Mouse (Mus musculus): Measurements from ENCODE around the gene Hipk2. TPM values are rescaled to one million over a fixed set of nuclear protein-coding genes. Genes with fewer than 3 reads are reported as not detected.
A peak's percentile ranks its signal among the peaks of the same experiment; 100 is the strongest.

The Hipk2 gene
- total and polyA plus RNA-seq, 3 experiments, result 3.9 to 85.1 (median 14.1) TPM

GRCm38 (mm10) chr6:38823827-38824226 is 52.1 kb downstream of the Hipk2 start:
- Histone ChIP-seq H3K79me2 (ENCODE audit: control insufficient read depth, insufficient read depth, low read length, poor library complexity) (no peaks in the 10 kb centered on the region), H3K36me3 (ENCODE audit: control insufficient read depth in 1 of 2, insufficient read depth in 2 of 2, low read length in 2 of 2) (peaks cover 0 to 69% of the 10 kb centered on the region in 2 experiments; a peak in 2 of 4 replicates), H3K4me1 (ENCODE audit: control insufficient read depth in 1 of 2, insufficient read depth in 2 of 2, low read length in 2 of 2) (peaks cover 49 to 50% of the 10 kb centered on the region in 2 experiments), H3K9me3 (replicated peaks; ENCODE audit: insufficient read depth, low read length) (no peaks in the 10 kb centered on the region), H3K27ac (ENCODE audit: control insufficient read depth, low read depth, low read length) (peak overlapping the region; percentile 73), H3K27me3 (ENCODE audit: control insufficient read depth in 1 of 2, insufficient read depth in 2 of 2, low read length in 2 of 2) (no peaks in the 10 kb centered on the region), H3K4me3 (ENCODE audit: control insufficient read depth in 1 of 2, insufficient read depth in 1 of 2, low read depth in 2 of 2, low read length in 2 of 2) (no peak overlapping the region), H3K9ac (ENCODE audit: control insufficient read depth, low read depth, low read length, poor library complexity, severe bottlenecking) (peak overlapping the region; percentile 8; the same call in 1 of the 2 replicates)
- peak; percentile 33 to 38; a peak in 2 of 4 replicates for TF ChIP-seq EP300 (IDR thresholded peaks at IDR 0.05; ENCODE audit: low read depth in 1 of 2, low read length in 2 of 2)
- no peak for TF ChIP-seq GABPA (IDR thresholded peaks at IDR 0.05; ENCODE audit: low read depth, low read length)
- peak; percentile 52 for DNase-seq (ENCODE audit: low read depth, low spot score)

GRCm38 (mm10) chr6:38823164-38823563 is 52.8 kb downstream of the Hipk2 start:
- H3K79me2 ChIP-seq (ENCODE audit: control insufficient read depth, insufficient read depth, low read length, poor library complexity), result no peaks in the 10 kb centered on the region
- H3K9me3 ChIP-seq (replicated peaks; ENCODE audit: insufficient read depth, low read length), result no peaks in the 10 kb centered on the region
- no peak overlapping the region; the same call in 1 of the 2 replicates for H3K9ac ChIP-seq (ENCODE audit: control insufficient read depth, low read depth, low read length, poor library complexity, severe bottlenecking)
- no peaks in the 10 kb centered on the region for H3K27me3 ChIP-seq (ENCODE audit: control insufficient read depth in 1 of 2, insufficient read depth in 2 of 2, low read length in 2 of 2)
- H3K36me3 ChIP-seq (ENCODE audit: control insufficient read depth in 1 of 2, insufficient read depth in 2 of 2, low read length in 2 of 2), result peaks cover 0 to 69% of the 10 kb centered on the region in 2 experiments; a peak in 2 of 4 replicates
- TF ChIP-seq MXI1 (IDR thresholded peaks at IDR 0.05; ENCODE audit: low read depth, low read length) (no peak), ZKSCAN1 (IDR thresholded peaks at IDR 0.05; ENCODE audit: low read depth, low read length) (no peak), MYC (IDR thresholded peaks at IDR 0.05; ENCODE audit: low read depth, low read length) (no peak), MYB (IDR thresholded peaks at IDR 0.05; ENCODE audit: low read depth, low read length) (no peak), EP300 (IDR thresholded peaks at IDR 0.05; ENCODE audit: low read depth in 1 of 2, low read length in 2 of 2) (no peak), HCFC1 (IDR thresholded peaks at IDR 0.05; ENCODE audit: low read depth, low read length) (no peak), POLR2A (IDR thresholded peaks at IDR 0.05; ENCODE audit: control insufficient read depth in 1 of 2, insufficient read depth in 1 of 2, low read depth in 1 of 2, low read length in 2 of 2, poor library complexity in 1 of 2) (no peak), BHLHE40 (IDR thresholded peaks at IDR 0.05; ENCODE audit: borderline replicate concordance, low read depth, low read length) (no peak), SIN3A (IDR thresholded peaks at IDR 0.05; ENCODE audit: low read length) (no peak), ELF1 (IDR thresholded peaks at IDR 0.05; ENCODE audit: low read depth, low read length) (no peak), MAZ (IDR thresholded peaks at IDR 0.05; ENCODE audit: low read depth, low read length) (no peak), TAL1 (IDR thresholded peaks at IDR 0.05; ENCODE audit: low read length) (no peak), ZNF384 (IDR thresholded peaks at IDR 0.05; ENCODE audit: low read depth, low read length) (no peak), JUND (IDR thresholded peaks at IDR 0.05; ENCODE audit: low read depth, low read length) (no peak)
- peak overlapping the region; percentile 73 for H3K27ac ChIP-seq (ENCODE audit: control insufficient read depth, low read depth, low read length)
- DNase-seq (ENCODE audit: low read depth, low spot score), result no peak
- no peak overlapping the region for H3K4me3 ChIP-seq (ENCODE audit: control insufficient read depth in 1 of 2, insufficient read depth in 1 of 2, low read depth in 2 of 2, low read length in 2 of 2)
- H3K4me1 ChIP-seq (ENCODE audit: control insufficient read depth in 1 of 2, insufficient read depth in 2 of 2, low read length in 2 of 2), result peaks cover 49 to 50% of the 10 kb centered on the region in 2 experiments

- H3K79me2 ChIP-seq (ENCODE audit: control insufficient read depth, insufficient read depth, low read length, poor library complexity), result no peaks in the 10 kb centered on the region
- no peak overlapping the region for H3K4me3 ChIP-seq (ENCODE audit: control insufficient read depth in 1 of 2, insufficient read depth in 1 of 2, low read depth in 2 of 2, low read length in 2 of 2)
- no peak overlapping the region; the same call in 1 of the 2 replicates for H3K9ac ChIP-seq (ENCODE audit: control insufficient read depth, low read depth, low read length, poor library complexity, severe bottlenecking)
- H3K4me1 ChIP-seq (ENCODE audit: control insufficient read depth in 1 of 2, insufficient read depth in 2 of 2, low read length in 2 of 2), result peaks cover 39 to 44% of the 10 kb centered on the region in 2 experiments
- H3K27ac ChIP-seq (ENCODE audit: control insufficient read depth, low read depth, low read length), result peak overlapping the region; percentile 93
- H3K9me3 ChIP-seq (replicated peaks; ENCODE audit: insufficient read depth, low read length), result no peaks in the 10 kb centered on the region
- H3K27me3 ChIP-seq (ENCODE audit: control insufficient read depth in 1 of 2, insufficient read depth in 2 of 2, low read length in 2 of 2), result no peaks in the 10 kb centered on the region
- peak; percentile 71 for DNase-seq (ENCODE audit: low read depth, low spot score)
- peaks cover 0 to 64% of the 10 kb centered on the region in 2 experiments; a peak in 2 of 4 replicates for H3K36me3 ChIP-seq (ENCODE audit: control insufficient read depth in 1 of 2, insufficient read depth in 2 of 2, low read length in 2 of 2)
- TF ChIP-seq KAT2A (conservative IDR thresholded peaks at IDR 0.05; ENCODE audit: low read depth, low read length), result no peak
- no peak for TF ChIP-seq POLR2AphosphoS5 (IDR thresholded peaks at IDR 0.05; ENCODE audit: borderline replicate concordance, low read depth, low read length)
- no peak for TF ChIP-seq CHD1 (IDR thresholded peaks at IDR 0.05; ENCODE audit: low read depth, low read length)
- TF ChIP-seq ZMIZ1 (IDR thresholded peaks at IDR 0.05; ENCODE audit: low read depth, low read length), result no peak
- TF ChIP-seq MEF2A (IDR thresholded peaks at IDR 0.05; ENCODE audit: extremely low read depth, insufficient replicate concordance, low read depth, low read length, poor library complexity, severe bottlenecking), result no peak; the same call in 1 of the 2 replicates
- peak; percentile 26 for TF ChIP-seq TAL1 (IDR thresholded peaks at IDR 0.05; ENCODE audit: low read length)
- peak; percentile 92 for TF ChIP-seq MYB (IDR thresholded peaks at IDR 0.05; ENCODE audit: low read depth, low read length)
- TF ChIP-seq GABPA (IDR thresholded peaks at IDR 0.05; ENCODE audit: low read depth, low read length), result no peak
- no peak for TF ChIP-seq ZKSCAN1 (IDR thresholded peaks at IDR 0.05; ENCODE audit: low read depth, low read length)
- TF ChIP-seq TCF12 (IDR thresholded peaks at IDR 0.05; ENCODE audit: low read depth, low read length), result peak; percentile 77
- TF ChIP-seq HCFC1 (IDR thresholded peaks at IDR 0.05; ENCODE audit: low read depth, low read length), result no peak
- TF ChIP-seq NELFE (IDR thresholded peaks at IDR 0.05; ENCODE audit: low read depth, low read length), result no peak
- peak; percentile 74 for TF ChIP-seq SIN3A (IDR thresholded peaks at IDR 0.05; ENCODE audit: low read length)
- TF ChIP-seq BHLHE40 (IDR thresholded peaks at IDR 0.05; ENCODE audit: borderline replicate concordance, low read depth, low read length), result no peak
- TF ChIP-seq JUND (IDR thresholded peaks at IDR 0.05; ENCODE audit: low read depth, low read length), result no peak
- TF ChIP-seq ZC3H11A (IDR thresholded peaks at IDR 0.05; ENCODE audit: low read depth, low read length), result no peak
- TF ChIP-seq CTCF (IDR thresholded peaks at IDR 0.05 in 2 of 3, conservative IDR thresholded peaks at IDR 0.05 in 1 of 3; ENCODE audit: control insufficient read depth in 1 of 3, insufficient read depth in 1 of 3, low read depth in 2 of 3, low read length in 3 of 3, poor library complexity in 1 of 3, severe bottlenecking in 1 of 3), result no peak
Observed at GRCm38 (mm10) chr6:38821686-38822085, 54.3 kb downstream of the Hipk2 start.
